In the genomic region with DNA sequence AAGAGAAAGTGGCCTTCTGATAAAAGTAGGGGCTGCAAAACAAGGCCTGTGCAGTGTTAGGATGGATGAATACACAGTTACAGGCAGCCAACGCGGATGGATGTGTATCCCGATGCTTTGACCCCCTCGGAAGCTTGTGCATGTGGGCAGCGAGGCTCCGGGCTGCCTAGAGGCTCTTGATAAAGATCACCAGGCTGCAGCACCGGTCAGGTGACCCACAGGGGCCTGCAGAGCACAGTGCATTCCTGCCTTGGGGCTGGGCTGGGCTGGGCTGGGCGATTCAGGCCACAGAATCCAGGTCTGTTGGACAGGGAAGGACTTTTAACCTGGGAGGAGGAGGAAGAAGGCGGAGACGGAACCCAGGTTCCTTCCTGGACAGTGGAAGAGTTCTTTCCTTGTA, we compare ENCODE assay signal across 8 mouse cellular contexts.
DNase-seq lines count a peak whose midpoint lies in the region; ATAC-seq and TF ChIP-seq lines count a peak whose summit lies in the region.

No protein-coding gene starts in this region.

- peak; percentile 37 for DNase-seq in embryo, embryonic 11 days
- no peak for DNase-seq in embryo, embryonic 10.5 days (ENCODE audit: low spot score)
- no peak for DNase-seq in lung, adult 2 months
- DNase-seq in large intestine, adult 2 months (ENCODE audit: low read depth, low spot score) = peak; percentile 64
- DNase-seq in layer of hippocampus, postnatal 14 days (ENCODE audit: low spot score in 2 of 2) = no peak

- no peaks in the 10 kb centered on the region for H3K27me3 ChIP-seq in lung, embryonic 15.5 days
- no peaks in the 10 kb centered on the region for H3K27me3 ChIP-seq in stomach, embryonic 14.5 days (ENCODE audit: control insufficient read depth, insufficient read depth, low read length)
- no peaks in the 10 kb centered on the region for H3K27me3 ChIP-seq in forebrain, embryonic 12.5 days

- no peak for TF ChIP-seq POLR2A in lung, adult 2 months (IDR thresholded peaks at IDR 0.05; ENCODE audit: borderline replicate concordance, extremely low read depth, low read depth, low read length)

- no peak overlapping the region for H3K4me3 ChIP-seq in lung, embryonic 15.5 days
- no peak overlapping the region for H3K4me3 ChIP-seq in lung, adult 2 months (replicated peaks; ENCODE audit: extremely low read depth, low read depth, low read length)
- no peak overlapping the region for H3K4me3 ChIP-seq in stomach, embryonic 14.5 days (ENCODE audit: low read depth, low read length)
- H3K4me3 ChIP-seq in forebrain, embryonic 12.5 days (replicated peaks) = no peak overlapping the region

- H3K4me2 ChIP-seq in lung, embryonic 15.5 days = no peak overlapping the region
- no peak overlapping the region for H3K4me2 ChIP-seq in stomach, embryonic 14.5 days (replicated peaks; ENCODE audit: low read depth, low read length)
- no peak overlapping the region for H3K4me2 ChIP-seq in forebrain, embryonic 12.5 days

- ATAC-seq in lung, embryonic 15.5 days (ENCODE audit: borderline replicate concordance, extremely low read depth, low FRiP score, low TSS enrichment) = no peak
- peak; percentile 84 for ATAC-seq in stomach, embryonic 14.5 days (ENCODE audit: insufficient number of reproducible peaks, insufficient read depth, low FRiP score, low read depth)
- ATAC-seq in forebrain, embryonic 12.5 days (ENCODE audit: low FRiP score) = no peak

- peaks cover 16% of the 10 kb centered on the region for H3K4me1 ChIP-seq in lung, embryonic 15.5 days
- peaks cover 3% of the 10 kb centered on the region for H3K4me1 ChIP-seq in lung, adult 2 months (ENCODE audit: control insufficient read depth, insufficient read depth, low read length)
- 0 out of 2 replicates have a peak, but pooled peaks cover 4% of the 10 kb centered on the region for H3K4me1 ChIP-seq in stomach, embryonic 14.5 days (ENCODE audit: control insufficient read depth, insufficient read depth, low read length)
- H3K4me1 ChIP-seq in forebrain, embryonic 12.5 days = no peaks in the 10 kb centered on the region

- H3K9ac ChIP-seq in lung, embryonic 15.5 days = no peak overlapping the region
- H3K9ac ChIP-seq in stomach, embryonic 14.5 days (replicated peaks; ENCODE audit: low read depth, low read length) = no peak overlapping the region
- no peak overlapping the region for H3K9ac ChIP-seq in forebrain, embryonic 12.5 days

- TF ChIP-seq CTCF in lung, adult 2 months (IDR thresholded peaks at IDR 0.05; ENCODE audit: insufficient read depth, low read length) = no peak

- H3K9me3 ChIP-seq in lung, embryonic 15.5 days = no peaks in the 10 kb centered on the region
- H3K9me3 ChIP-seq in stomach, embryonic 14.5 days (ENCODE audit: control insufficient read depth, low read depth, low read length) = no peaks in the 10 kb centered on the region
- no peaks in the 10 kb centered on the region for H3K9me3 ChIP-seq in forebrain, embryonic 12.5 days

- H3K36me3 ChIP-seq in lung, embryonic 15.5 days = no peaks in the 10 kb centered on the region
- H3K36me3 ChIP-seq in stomach, embryonic 14.5 days (ENCODE audit: control insufficient read depth, insufficient read depth, low read length) = no peaks in the 10 kb centered on the region
- peaks cover 13% of the 10 kb centered on the region; the same call in 1 of the 2 replicates for H3K36me3 ChIP-seq in forebrain, embryonic 12.5 days (replicated peaks)

- H3K27ac ChIP-seq in lung, embryonic 15.5 days = peak overlapping the region; percentile 7; the same call in 1 of the 2 replicates
- peak overlapping the region; percentile 34; the same call in 1 of the 2 replicates for H3K27ac ChIP-seq in stomach, embryonic 14.5 days (ENCODE audit: low read length)
- no peak overlapping the region for H3K27ac ChIP-seq in forebrain, embryonic 12.5 days

- WGBS in lung, embryonic 15.5 days = 31% methylated on average over 10 of the region's 10 CpGs
- 37% methylated on average over 10 of the region's 10 CpGs for WGBS in lung, adult 2 months
- 26% methylated on average over 10 of the region's 10 CpGs for WGBS in large intestine, adult 2 months
- 17% methylated on average over 10 of the region's 10 CpGs for WGBS in stomach, embryonic 14.5 days
- 79% methylated on average over 10 of the region's 10 CpGs for WGBS in forebrain, embryonic 12.5 days

Comparison
In these comparisons a context has a peak if more than half of its experiments do, and no peak if none do; other contexts are left out.
1. DNase-seq: peak in embryo, embryonic 11 days (single experiment) and large intestine, adult 2 months (single experiment); none in embryo, embryonic 10.5 days (single experiment), lung, adult 2 months (single experiment) and layer of hippocampus, postnatal 14 days (0 of 2).